Mouse (Mus musculus): ENCODE measurements around the gene Faiml. TPM values are rescaled to one million over a fixed set of nuclear protein-coding genes. Genes with fewer than 3 reads are reported as not detected.

Faiml gene
- polyA plus RNA-seq (2016; fragmentation: Nextera tagmentation; extraction: Ambion mirVana) = not detected in 2 replicates

GRCm38 (mm10) chr9:99237139-99237538, at the start of gene Faiml:
Faiml (minus strand) TSS chr9:99237239.
- Histone ChIP-seq H3K27ac (no peak within 1 kb of the TSS), H3K36me3 (no peaks in the 10 kb centered on the region), H3K27me3 (no peaks in the 10 kb centered on the region), H3K9ac (replicated peaks) (no peak within 1 kb of the TSS), H3K4me3 (replicated peaks) (no peak within 1 kb of the TSS), H3K4me1 (replicated peaks) (no peaks in the 10 kb centered on the region), H3K9me3 (no peaks in the 10 kb centered on the region), H3K4me2 (no peak within 1 kb of the TSS)
- no peak for ATAC-seq (ENCODE audit: insufficient number of reproducible peaks, insufficient read depth, low FRiP score, low TSS enrichment, low read depth)
- WGBS = 91% methylated on average over 14 of the region's 14 CpGs

- WGBS = 51% methylated on average over 5 of the region's 5 CpGs
- no peak overlapping the region for H3K4me3 ChIP-seq (replicated peaks)
- no peak for ATAC-seq (ENCODE audit: insufficient number of reproducible peaks, insufficient read depth, low FRiP score, low TSS enrichment, low read depth)
- H3K9ac ChIP-seq (replicated peaks) = no peak overlapping the region
- H3K9me3 ChIP-seq = no peaks in the 10 kb centered on the region
- H3K4me1 ChIP-seq (replicated peaks) = no peaks in the 10 kb centered on the region
- H3K27ac ChIP-seq = no peak overlapping the region
- H3K4me2 ChIP-seq = no peak overlapping the region
- peaks cover 65% of the 10 kb centered on the region for H3K36me3 ChIP-seq
- H3K27me3 ChIP-seq = no peaks in the 10 kb centered on the region
Observed at GRCm38 (mm10) chr9:99258891-99259290, 21.9 kb upstream of the Faiml start.

- H3K4me2 ChIP-seq = no peak overlapping the region
- no peaks in the 10 kb centered on the region for H3K27me3 ChIP-seq
- H3K36me3 ChIP-seq = peaks cover 48% of the 10 kb centered on the region
- no peaks in the 10 kb centered on the region for H3K9me3 ChIP-seq
- no peak for ATAC-seq (ENCODE audit: insufficient number of reproducible peaks, insufficient read depth, low FRiP score, low TSS enrichment, low read depth)
- H3K4me3 ChIP-seq (replicated peaks) = no peak overlapping the region
- H3K4me1 ChIP-seq (replicated peaks) = no peaks in the 10 kb centered on the region
- H3K27ac ChIP-seq = no peak overlapping the region
- H3K9ac ChIP-seq (replicated peaks) = no peak overlapping the region
- 88% methylated on average over 3 of the region's 3 CpGs for WGBS
Observed at GRCm38 (mm10) chr9:99256821-99257220, 19.8 kb upstream of the Faiml start.

GRCm38 (mm10) chr9:99256206-99256605, 19.2 kb upstream of the Faiml start:
- no peak for ATAC-seq (ENCODE audit: insufficient number of reproducible peaks, insufficient read depth, low FRiP score, low TSS enrichment, low read depth)
- Histone ChIP-seq H3K9me3 (no peaks in the 10 kb centered on the region), H3K36me3 (peaks cover 50% of the 10 kb centered on the region), H3K9ac (replicated peaks) (no peak overlapping the region), H3K4me3 (replicated peaks) (no peak overlapping the region), H3K4me2 (no peak overlapping the region), H3K4me1 (replicated peaks) (no peaks in the 10 kb centered on the region), H3K27me3 (no peaks in the 10 kb centered on the region), H3K27ac (no peak overlapping the region)
- WGBS = 93% methylated on average over 1 of the region's 1 CpGs

- ATAC-seq (ENCODE audit: insufficient number of reproducible peaks, insufficient read depth, low FRiP score, low TSS enrichment, low read depth) = no peak
- Histone ChIP-seq H3K9me3 (no peaks in the 10 kb centered on the region), H3K9ac (replicated peaks) (no peak overlapping the region), H3K27me3 (no peaks in the 10 kb centered on the region), H3K4me1 (replicated peaks) (no peaks in the 10 kb centered on the region), H3K27ac (no peak overlapping the region), H3K4me2 (no peak overlapping the region), H3K4me3 (replicated peaks) (no peak overlapping the region), H3K36me3 (peaks cover 57% of the 10 kb centered on the region)
- WGBS = 89% methylated on average over 10 of the region's 10 CpGs
Observed at GRCm38 (mm10) chr9:99253861-99254260, 16.8 kb upstream of the Faiml start.

GRCm38 (mm10) chr9:99248906-99249305, 11.9 kb upstream of the Faiml start:
- peaks cover 32% of the 10 kb centered on the region for H3K36me3 ChIP-seq
- H3K4me3 ChIP-seq (replicated peaks) = no peak overlapping the region
- no peak overlapping the region for H3K9ac ChIP-seq (replicated peaks)
- H3K4me2 ChIP-seq = no peak overlapping the region
- H3K27ac ChIP-seq = no peak overlapping the region
- ATAC-seq (ENCODE audit: insufficient number of reproducible peaks, insufficient read depth, low FRiP score, low TSS enrichment, low read depth) = no peak
- no peaks in the 10 kb centered on the region for H3K9me3 ChIP-seq
- no peaks in the 10 kb centered on the region for H3K27me3 ChIP-seq
- H3K4me1 ChIP-seq (replicated peaks) = peaks cover 4% of the 10 kb centered on the region; the same call in 1 of the 2 replicates
- WGBS = 96% methylated on average over 4 of the region's 4 CpGs

- peaks cover 4% of the 10 kb centered on the region; the same call in 1 of the 2 replicates for H3K4me1 ChIP-seq (replicated peaks)
- H3K9ac ChIP-seq (replicated peaks) = no peak overlapping the region
- H3K9me3 ChIP-seq = no peaks in the 10 kb centered on the region
- no peak overlapping the region for H3K4me3 ChIP-seq (replicated peaks)
- H3K36me3 ChIP-seq = peaks cover 31% of the 10 kb centered on the region; the same call in 1 of the 2 replicates
- H3K27ac ChIP-seq = no peak overlapping the region
- WGBS = 57% methylated on average over 8 of the region's 8 CpGs
- no peak overlapping the region for H3K4me2 ChIP-seq
- ATAC-seq (ENCODE audit: insufficient number of reproducible peaks, insufficient read depth, low FRiP score, low TSS enrichment, low read depth) = no peak
- no peaks in the 10 kb centered on the region for H3K27me3 ChIP-seq
Observed at GRCm38 (mm10) chr9:99248304-99248703, 11.3 kb upstream of the Faiml start.

GRCm38 (mm10) chr9:99243895-99244293, 6.9 kb upstream of the Faiml start:
- ATAC-seq (ENCODE audit: insufficient number of reproducible peaks, insufficient read depth, low FRiP score, low TSS enrichment, low read depth) = peak; percentile 16; the same call in 1 of the 2 replicates
- peak overlapping the region; percentile 76 for H3K9ac ChIP-seq (replicated peaks)
- H3K4me2 ChIP-seq = peak overlapping the region; percentile 69
- H3K27me3 ChIP-seq = no peaks in the 10 kb centered on the region
- peaks cover 6% of the 10 kb centered on the region; the same call in 1 of the 2 replicates for H3K4me1 ChIP-seq (replicated peaks)
- peaks cover 18% of the 10 kb centered on the region; the same call in 1 of the 2 replicates for H3K36me3 ChIP-seq
- no peaks in the 10 kb centered on the region for H3K9me3 ChIP-seq
- peak overlapping the region; percentile 76; the same call in 1 of the 2 replicates for H3K27ac ChIP-seq
- 2% methylated on average over 10 of the region's 10 CpGs for WGBS
- peak overlapping the region; percentile 84 for H3K4me3 ChIP-seq (replicated peaks)

GRCm38 (mm10) chr9:99243190-99243894, 6.3 kb upstream of the Faiml start, which contains the start of gene Cep70:
Cep70 (plus strand) TSS chr9:99243367.
- peak within 1 kb of the TSS; percentile 76 for H3K27ac ChIP-seq
- whole genome bisulfite sequencing = under 1% methylated on average over 66 of the region's 66 CpGs
- ATAC-seq (ENCODE audit: insufficient number of reproducible peaks, insufficient read depth, low FRiP score, low TSS enrichment, low read depth) = peak; percentile 96
- no peaks in the 10 kb centered on the region for H3K9me3 ChIP-seq
- peaks cover 18% of the 10 kb centered on the region; the same call in 1 of the 2 replicates for H3K36me3 ChIP-seq
- peaks cover 6% of the 10 kb centered on the region; the same call in 1 of the 2 replicates for H3K4me1 ChIP-seq (replicated peaks)
- H3K27me3 ChIP-seq = no peaks in the 10 kb centered on the region
- H3K9ac ChIP-seq (replicated peaks) = peak within 1 kb of the TSS; percentile 76
- peak within 1 kb of the TSS; percentile 84 for H3K4me3 ChIP-seq (replicated peaks)
- H3K4me2 ChIP-seq = peak within 1 kb of the TSS; percentile 69

- no peaks in the 10 kb centered on the region for H3K27me3 ChIP-seq
- 0 out of 2 replicates have a peak overlapping the region, but pooled peaks have one; percentile 17 for H3K27ac ChIP-seq
- no peaks in the 10 kb centered on the region for H3K9me3 ChIP-seq
- no peak; the same call in 1 of the 2 replicates for ATAC-seq (ENCODE audit: insufficient number of reproducible peaks, insufficient read depth, low FRiP score, low TSS enrichment, low read depth)
- WGBS = 9% methylated on average over 17 of the region's 17 CpGs
- H3K36me3 ChIP-seq = peaks cover 12% of the 10 kb centered on the region; the same call in 1 of the 2 replicates
- peaks cover 6% of the 10 kb centered on the region; the same call in 1 of the 2 replicates for H3K4me1 ChIP-seq (replicated peaks)
- H3K9ac ChIP-seq (replicated peaks) = peak overlapping the region; percentile 76; the same call in 1 of the 2 replicates
- peak overlapping the region; percentile 69 for H3K4me2 ChIP-seq
- peak overlapping the region; percentile 84 for H3K4me3 ChIP-seq (replicated peaks)
Observed at GRCm38 (mm10) chr9:99242533-99243189, 5.6 kb upstream of the Faiml start.

- Histone ChIP-seq H3K4me3 (replicated peaks) (no peak overlapping the region), H3K27ac (no peak overlapping the region), H3K9me3 (no peaks in the 10 kb centered on the region), H3K27me3 (no peaks in the 10 kb centered on the region), H3K9ac (replicated peaks) (no peak overlapping the region), H3K36me3 (peaks cover 6% of the 10 kb centered on the region; the same call in 1 of the 2 replicates), H3K4me1 (replicated peaks) (peaks cover 6% of the 10 kb centered on the region; the same call in 1 of the 2 replicates), H3K4me2 (0 out of 2 replicates have a peak overlapping the region, but pooled peaks have one; percentile 69)
- ATAC-seq (ENCODE audit: insufficient number of reproducible peaks, insufficient read depth, low FRiP score, low TSS enrichment, low read depth) = no peak
- 5% methylated on average over 7 of the region's 7 CpGs for WGBS
Observed at GRCm38 (mm10) chr9:99242035-99242434, 5.0 kb upstream of the Faiml start.
